Mouse (Mus musculus): Measurements from ENCODE around the gene Tnfrsf14.

DNA sequence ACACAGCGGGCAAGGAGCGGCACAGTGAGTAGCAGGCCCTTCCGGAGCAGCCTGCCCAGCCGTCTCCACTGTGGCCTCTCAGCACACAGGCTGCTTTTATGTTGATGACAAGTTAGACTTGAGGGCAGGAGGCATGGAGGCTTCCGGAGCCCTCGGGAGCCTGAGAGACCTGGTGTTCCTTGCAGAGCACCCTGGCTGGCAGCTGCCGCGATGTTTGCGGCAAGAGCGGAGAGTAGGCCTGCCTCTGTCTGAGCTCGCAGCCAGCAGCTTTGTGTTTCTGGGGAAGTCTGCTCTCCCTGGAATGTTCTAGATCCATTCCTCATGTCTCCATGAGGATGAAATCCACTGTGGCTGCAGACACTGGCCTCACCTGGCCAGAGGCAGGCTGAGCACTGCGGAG lies 44.2 kb upstream of the Tnfrsf14 start:
- no peak for TF ChIP-seq POLR2A (IDR thresholded peaks at IDR 0.05; ENCODE audit: low read depth, low read length)
- TF ChIP-seq CTCF (IDR thresholded peaks at IDR 0.05; ENCODE audit: borderline replicate concordance, insufficient read depth, low read length), result no peak

Measured in embryonic fibroblast, embryonic 13.5 days (primary cell).